Mouse (Mus musculus): ENCODE results near the gene Cfap74. TPM values are rescaled to one million over a fixed set of nuclear protein-coding genes. Genes with fewer than 3 reads are reported as not detected.
"Not testable (repeated sequence)": the region's sequence is repeated elsewhere in the genome, so short reads cannot be mapped to it uniquely, and the experiment has no call there.

The Cfap74 gene
- total RNA-seq, 4 experiments from 2014 or later = 0.22 to 0.47 (median 0.39) TPM

DNA sequence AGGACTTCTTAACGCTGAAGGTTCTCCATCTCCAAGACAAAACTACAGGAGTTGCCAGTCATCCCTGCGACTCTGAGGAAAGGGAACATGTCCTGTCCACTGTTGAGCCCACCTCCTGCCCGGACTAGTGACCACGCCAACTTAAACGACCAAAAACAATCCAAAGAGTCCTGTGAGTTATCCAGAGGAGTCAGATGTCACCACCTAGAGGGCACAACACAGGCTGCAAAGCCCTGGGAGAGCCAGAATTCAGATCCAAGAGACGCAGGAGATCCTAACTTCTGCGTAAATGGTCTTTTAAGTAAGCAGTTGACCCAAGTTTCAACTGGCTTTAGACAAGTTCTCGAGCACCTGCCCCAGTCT, 314 bp upstream of the Cfap74 start:
- DNase-seq (ENCODE audit: low spot score in 2 of 2) = no peak

DNA sequence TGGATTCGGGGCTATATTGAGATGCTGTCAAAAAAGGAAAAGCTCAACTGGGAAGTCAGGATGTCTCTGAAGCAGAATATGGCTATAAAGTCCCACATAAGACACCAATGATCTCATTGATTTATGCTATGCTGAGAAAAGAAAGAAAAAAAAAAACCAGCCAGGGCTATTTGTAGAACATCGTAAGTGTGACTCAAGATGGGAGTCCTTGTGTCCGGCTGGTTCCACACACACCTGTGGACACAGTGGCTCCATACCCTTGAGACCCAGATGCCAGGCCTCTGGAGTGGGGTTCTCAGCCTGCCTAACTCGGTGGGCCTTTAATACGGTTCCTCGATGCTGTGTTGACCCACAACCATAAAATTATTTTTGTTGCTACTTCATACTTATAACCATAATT, 3.1 kb downstream of the Cfap74 start:
- no peak for DNase-seq (ENCODE audit: low spot score in 2 of 2)

DNA sequence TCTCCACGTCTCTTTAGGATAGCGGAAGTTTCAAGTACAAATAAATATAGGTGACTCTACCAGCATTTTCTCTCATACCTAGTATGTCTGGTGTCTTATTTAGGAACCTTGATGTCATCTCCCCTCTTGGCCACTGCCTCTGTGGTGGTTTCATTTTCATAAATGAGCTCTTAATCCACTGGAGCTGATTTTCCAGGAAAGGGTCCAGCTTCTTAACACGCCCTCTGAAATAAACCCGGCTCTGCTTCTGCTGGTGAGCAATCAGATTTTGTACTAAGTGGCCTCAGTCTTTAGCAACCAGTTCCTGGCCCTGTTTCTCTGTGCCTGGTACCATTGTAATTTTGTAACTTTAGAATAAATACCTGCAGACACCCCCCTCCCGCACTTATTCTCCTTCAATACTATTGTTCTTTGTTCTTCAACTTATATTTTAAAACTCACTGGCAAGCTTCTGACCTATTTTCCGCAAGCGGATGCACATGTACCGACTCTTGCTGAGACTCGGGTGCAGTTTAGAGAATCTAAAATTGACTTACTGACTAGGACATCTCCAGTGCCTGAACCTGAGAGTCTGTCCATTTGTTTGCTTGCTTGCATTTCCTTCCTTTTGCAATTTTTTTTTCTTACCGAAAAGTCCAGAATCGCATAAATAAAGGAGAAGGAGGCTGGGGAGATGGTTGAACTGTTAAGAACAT, 4.8 kb downstream of the Cfap74 start:
- DNase-seq (ENCODE audit: low spot score in 2 of 2) = peak in 1 of 2 experiments; percentile 24

DNA sequence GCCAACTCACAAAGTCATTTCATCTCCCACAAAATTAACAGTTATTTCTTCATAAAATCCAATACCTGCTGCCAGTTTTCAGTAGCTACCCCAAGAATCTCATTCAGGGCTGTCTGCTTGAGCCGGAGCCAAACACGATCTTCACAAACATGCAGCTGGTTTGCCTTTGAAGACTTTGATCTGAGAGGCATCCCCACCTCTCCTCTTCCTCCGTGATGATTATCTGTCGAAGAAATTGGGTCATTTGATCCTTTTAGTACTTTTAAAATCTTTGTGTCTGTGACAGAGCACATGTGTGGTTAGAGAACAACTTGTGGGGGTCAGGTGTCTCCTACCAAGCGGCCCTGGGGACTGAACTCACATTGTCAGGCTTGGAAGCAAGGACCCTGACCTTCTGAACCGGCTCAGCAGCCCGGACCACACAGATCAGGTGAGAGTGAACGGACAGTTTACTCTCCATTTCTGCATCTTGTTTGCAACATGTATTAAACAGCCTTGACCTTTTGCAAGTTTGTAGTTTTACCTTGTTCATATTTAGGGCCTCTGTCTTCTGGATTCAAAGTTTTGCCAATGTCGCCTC, 5.8 kb downstream of the Cfap74 start:
- DNase-seq (ENCODE audit: low spot score in 2 of 2) = no peak

DNA sequence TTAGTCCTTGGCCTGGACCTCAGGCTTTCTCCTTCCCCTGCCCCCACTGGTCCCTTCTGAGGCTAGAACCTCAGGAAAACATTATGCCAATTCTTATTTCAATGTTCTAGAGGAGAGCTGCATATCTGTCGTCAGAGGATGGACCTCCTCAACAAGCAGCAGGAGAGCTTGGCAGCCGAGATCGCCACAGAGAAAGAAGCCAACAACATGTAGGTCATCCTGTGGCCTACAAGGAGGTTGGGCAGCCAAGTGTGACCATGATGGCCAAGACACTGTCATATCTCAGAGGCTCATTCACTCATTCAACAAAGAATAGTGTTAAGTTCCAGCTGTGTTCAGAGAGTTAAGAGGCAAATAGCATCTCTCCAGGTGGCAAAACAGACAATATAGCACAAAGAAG, 11.1 kb downstream of the Cfap74 start:
- DNase-seq (ENCODE audit: low spot score in 2 of 2) = peak in 1 of 2 experiments; percentile 15

DNA sequence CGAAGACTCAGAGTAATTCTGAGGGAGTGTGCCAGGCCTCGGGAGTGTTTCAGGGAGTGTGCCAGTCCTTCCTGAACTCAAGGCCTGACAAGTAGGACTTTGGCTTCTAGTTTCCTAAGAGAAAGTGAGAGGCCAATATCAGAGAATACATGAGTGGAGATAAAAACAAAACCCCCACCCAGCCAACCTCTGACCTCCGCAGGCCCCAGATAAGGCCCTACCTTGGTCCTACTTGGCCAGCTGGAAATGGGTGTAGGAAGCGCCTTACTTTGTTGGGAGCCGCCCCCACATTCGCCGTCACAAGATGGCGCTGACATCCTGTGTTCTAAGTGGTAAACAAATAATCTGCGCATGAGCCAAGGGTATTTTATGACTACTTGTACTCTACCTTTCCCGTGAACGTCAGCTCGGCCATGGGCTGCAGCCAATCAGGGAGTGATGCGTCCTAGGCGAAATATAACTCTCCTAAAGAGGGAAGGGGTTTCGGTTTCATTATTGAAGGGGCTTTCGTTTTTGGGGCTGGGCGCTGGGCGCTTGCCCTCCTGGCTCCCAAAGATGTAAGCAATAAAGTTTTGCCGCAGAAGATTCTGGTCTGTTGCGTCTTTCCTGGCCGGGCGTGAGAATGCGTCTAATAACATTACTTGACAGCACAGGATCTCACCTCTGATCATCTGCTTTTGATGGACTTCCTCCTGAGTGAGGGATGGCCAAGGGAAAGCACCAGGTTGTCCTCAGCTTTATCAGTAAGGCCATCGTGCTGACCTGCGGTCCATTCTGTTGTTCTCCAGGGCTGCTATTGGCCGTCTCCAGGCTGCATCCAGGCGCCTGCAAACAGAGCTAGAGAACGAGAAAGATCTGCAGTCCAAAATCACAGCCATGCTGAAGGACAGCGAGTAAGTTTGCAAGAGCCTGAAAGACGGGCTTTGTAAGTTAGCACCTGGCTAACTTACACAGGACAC, 12.7 kb downstream of the Cfap74 start:
- DNase-seq (ENCODE audit: low spot score in 2 of 2) = not testable (repeated sequence)

DNA sequence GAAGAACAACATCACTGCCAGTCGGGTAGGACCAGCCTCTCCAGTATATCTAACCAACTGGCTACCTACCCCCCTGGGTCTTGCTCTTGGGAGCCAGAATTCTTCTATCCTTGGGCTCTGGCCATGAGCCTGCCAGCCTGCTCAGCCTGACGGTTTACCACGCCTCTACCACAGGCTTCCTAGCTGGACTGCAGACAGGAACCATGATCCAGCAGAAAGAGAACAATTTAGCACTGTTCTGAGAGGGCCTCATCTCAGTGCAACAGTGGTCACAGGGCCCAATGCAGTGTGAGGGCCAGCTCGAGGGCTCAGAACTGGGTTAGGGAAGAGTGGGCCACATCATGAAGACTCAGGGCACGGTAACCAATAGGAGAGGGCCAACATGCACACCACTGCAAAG, 15.0 kb downstream of the Cfap74 start:
- DNase-seq (ENCODE audit: low spot score in 2 of 2) = no peak

DNA sequence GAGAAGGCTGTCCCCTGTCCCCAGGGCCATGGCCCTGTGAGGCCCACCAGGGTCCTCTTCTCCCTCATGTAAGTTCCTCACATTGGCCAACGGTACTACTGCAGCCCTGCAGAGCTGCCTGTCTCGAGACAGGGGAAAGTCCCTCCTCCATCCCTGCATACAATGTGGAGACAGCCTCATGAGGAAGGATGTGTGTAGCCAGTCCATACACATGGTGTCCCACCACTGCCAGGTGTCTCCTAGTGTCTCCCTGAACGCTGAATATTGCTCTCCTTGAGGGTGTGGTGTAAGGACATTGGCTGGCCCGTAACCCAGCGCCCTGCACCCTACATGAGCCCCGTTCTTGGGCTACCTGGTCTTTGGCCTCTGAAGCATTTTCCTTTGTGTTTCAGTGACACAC, 17.3 kb downstream of the Cfap74 start:
- no peak for DNase-seq (ENCODE audit: low spot score in 2 of 2)

DNA sequence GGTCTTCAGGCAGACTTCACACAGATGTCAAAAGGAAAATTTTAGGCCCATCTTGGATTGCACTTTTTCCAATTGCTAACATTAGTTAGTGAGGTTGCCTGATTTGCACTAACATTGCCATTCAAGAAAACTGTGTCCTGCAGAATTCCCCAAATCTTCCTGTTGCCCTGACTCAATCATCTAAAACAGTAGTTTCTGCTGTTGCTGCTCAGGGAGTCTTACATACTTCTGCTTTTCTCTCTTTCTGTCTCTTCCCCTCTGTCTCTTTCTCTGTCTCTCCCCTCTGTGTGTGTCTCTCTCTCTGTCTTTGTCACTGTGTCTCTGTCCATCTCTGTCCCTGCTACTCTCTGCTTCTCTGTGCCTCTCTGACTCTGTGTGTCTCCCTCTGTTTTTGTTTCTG, 19.5 kb downstream of the Cfap74 start:
- no peak for DNase-seq (ENCODE audit: low spot score in 2 of 2)

DNA sequence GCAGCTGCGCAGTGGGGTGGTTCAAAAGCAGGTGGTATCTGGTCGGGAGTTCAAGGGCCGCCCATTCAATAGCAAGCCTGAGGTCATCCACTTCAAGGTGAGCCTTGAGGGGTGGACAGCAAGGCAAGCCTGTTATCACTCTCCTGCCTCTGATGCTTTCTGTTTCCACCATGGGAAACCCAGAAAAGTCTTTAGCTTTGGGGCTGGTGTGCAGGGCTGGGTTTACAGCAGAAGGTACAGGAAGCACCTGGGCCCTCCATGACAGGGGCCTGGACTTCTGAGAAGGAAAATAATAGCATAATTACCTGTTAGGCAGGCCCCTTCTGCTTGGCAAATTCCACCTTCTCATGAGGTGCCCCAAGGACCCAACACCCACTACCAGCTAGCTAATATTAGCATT, 20.2 kb downstream of the Cfap74 start:
- no peak for DNase-seq (ENCODE audit: low spot score in 2 of 2)

DNA sequence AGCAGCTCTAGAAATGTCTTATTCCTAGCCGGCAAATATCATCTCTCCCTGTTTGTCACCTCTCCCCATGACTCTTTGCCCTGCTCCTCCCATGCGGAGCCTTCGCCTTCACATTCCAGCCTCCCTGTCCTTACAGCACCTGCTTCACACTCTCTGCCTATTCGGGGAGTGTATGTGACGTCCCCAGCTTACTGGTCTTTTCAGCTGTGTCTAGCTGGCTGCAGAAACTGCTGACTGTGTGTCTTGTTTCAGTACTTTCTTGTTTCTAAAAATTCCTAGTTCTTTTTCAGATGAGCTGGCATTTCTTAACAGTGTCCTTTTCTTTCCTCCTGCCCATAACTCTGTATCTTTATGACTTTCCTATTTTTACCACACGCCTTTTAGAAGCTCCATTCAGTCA, 23.4 kb downstream of the Cfap74 start:
- no peak for DNase-seq (ENCODE audit: low spot score in 2 of 2)

DNA sequence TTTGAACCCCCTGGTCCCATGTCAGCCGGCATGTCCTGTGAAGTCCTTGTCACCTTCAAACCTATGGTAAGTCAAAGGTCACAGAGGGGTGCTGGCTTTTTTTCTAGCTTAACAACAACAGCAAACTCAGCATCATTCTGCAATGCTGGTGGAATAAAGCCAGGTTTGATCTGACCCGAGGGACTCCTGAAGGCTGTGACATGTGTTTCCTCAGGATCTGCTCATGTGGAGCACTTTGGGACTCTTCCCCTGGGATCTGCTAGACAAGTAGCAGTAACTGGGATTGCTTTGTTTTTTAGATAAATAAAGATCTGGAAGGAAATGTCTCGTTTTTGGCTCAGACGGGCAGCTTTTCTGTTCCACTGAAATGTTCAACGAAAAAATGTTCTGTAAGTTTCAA, 25.0 kb downstream of the Cfap74 start:
- no peak for DNase-seq (ENCODE audit: low spot score in 2 of 2)

DNA sequence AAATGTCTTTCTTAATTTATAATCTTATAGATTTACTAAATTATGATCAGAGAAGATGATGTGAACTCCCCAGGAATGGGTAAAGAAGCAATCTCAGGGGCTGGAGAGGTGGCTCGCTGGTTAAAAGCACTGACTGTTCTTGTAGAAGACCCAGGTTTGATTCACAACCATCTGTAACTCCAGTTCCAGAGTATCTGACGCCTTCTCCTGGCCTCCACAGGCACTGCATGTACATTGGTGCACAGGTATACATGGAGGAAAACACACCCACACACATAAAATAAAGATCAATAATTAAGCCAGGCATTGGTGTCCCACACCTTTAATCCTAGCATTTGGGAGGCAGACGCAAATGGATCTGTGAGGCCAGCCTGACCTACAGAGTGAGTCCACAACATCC, 33.8 kb downstream of the Cfap74 start:
- DNase-seq (ENCODE audit: low spot score in 2 of 2) = no peak

DNA sequence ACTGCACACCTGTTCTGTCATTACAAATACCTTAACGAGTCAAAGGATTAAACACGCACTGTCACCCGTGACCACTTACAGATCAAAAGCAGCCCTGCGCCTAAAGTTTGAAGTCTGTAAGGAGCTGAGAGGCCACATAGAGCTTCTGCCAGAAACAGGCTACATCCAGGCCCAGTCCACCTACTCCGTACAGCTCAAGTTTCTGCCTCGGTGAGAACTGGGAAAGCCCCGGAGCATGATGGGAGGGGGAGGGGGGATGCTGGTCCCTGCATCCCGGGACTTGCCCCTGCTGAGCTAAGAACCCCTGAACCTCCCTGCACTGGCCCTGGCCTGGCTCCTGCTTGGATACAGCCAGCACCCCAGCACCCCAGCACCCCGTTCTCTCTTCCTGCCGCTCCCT, 42.6 kb downstream of the Cfap74 start:
- no peak for DNase-seq (ENCODE audit: low spot score in 2 of 2)

DNA sequence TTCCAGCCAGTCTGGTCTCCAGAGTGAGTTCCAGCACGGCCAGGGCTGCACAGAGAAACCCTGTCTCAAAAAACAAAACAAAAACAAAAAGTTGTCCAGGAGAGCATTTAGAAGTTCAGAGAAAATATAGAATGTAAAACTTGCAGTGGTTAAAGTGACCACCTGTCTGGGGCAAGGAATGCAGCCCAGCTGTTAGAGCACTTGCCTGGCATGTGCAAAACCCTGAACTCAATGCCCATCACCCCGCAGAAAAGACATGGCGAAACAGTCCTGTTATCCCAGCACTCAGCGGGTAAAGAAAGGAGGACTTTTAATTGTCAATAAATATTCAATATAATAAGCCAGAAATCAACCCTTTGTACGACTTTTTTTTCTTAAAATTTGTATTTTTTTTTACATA, 49.6 kb downstream of the Cfap74 start:
- DNase-seq (ENCODE audit: low spot score in 2 of 2) = no peak

DNA sequence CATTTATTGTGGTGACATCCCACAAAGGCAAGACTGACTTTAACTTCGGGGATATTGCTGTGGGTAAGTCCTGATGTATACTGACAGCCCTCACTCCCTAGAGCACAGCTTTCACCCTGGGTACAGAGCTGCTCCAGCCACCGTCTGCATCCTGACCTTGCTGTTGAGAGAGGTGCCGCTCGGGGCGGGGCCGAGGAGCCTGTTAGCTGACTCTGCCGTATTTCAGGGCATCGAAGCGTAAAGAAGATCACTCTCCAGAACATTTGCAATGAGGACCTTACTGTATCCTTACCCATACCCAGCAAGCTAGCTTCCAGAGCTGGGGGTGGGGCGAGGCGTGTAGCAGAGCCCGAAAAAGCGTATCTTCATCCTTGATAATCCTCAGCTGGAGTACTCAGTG, 54.1 kb downstream of the Cfap74 start:
- DNase-seq (ENCODE audit: low spot score in 2 of 2) = no peak

DNA sequence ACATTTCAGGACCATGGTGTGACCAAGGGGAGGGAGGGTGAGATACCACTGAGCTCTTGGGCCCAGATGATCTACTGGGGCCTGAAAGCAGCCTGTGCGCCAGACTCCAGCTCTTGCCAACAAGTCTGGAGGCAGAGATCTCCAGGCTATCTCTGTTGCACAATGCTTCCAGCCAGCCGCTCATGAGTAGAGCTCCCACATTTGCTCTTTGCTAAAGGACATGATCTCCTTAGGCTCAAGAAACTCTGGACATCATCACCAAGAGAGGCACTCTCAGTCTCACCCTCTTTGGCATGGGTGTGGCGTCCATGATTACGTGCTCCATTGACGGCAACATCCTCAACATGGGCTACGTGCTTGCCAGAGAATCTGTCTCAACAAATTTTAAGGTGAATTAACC, 54.6 kb downstream of the Cfap74 start:
- DNase-seq (ENCODE audit: low spot score in 2 of 2) = no peak

DNA sequence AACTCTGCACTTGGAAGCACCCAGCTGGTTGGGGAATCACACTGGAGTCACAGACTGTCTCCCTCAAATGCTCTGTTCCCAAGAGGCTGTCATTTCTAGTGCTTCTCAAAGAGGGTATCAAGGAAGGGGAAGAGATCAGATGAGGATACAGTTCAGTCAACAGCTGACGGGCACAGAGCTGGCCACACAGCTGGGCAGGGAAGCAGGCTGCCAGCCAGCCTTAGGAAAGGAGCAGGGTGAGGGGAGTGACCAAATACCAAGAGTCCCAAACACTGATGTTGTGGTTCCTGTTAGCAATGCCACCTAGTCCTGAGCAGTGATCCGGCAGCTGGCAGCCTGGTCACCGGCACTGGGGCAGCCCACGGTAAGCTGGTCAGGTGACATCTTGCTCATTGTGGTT, 55.1 kb downstream of the Cfap74 start:
- no peak for DNase-seq (ENCODE audit: low spot score in 2 of 2)

DNA sequence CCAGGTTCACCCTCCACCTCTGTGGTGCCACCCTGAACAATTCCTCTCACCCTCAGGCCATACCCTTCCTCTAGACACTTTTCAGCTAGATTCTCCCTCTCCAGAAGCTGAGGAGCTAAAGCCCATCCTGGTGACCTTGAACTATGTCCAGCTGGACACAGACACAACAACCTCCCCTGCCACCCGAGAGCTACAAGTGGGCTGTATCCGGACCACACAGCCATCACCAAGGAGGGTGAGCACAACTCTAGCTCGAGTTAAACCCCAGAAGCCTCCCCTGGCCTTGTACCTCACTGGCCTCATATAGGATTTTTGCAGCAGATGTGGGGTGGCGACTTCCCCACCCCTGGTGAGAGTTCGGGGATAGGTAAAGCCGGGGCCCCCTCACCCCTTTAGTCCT, 56.6 kb downstream of the Cfap74 start:
- no peak for DNase-seq (ENCODE audit: low spot score in 2 of 2)

DNA sequence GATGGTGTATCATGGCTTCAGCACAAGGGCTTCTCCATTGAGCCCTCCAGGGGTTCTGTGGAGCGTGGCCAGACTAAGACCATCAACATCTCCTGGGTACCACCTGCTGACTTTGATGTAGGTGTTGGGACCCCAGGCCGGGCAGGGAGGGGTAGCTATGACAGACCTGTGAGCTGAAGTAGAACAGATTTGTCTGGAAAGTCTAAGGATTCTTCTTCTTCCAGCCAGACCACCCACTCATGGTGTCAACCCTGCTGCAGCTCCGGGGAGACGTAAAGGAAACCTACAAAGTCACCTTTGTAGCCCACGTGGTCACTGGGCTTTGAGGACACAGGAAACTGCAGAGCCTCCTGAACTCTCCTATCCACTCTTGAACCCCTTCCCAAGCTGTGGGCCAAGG, 57.1 kb downstream of the Cfap74 start:
- DNase-seq (ENCODE audit: low spot score in 2 of 2) = no peak

DNA sequence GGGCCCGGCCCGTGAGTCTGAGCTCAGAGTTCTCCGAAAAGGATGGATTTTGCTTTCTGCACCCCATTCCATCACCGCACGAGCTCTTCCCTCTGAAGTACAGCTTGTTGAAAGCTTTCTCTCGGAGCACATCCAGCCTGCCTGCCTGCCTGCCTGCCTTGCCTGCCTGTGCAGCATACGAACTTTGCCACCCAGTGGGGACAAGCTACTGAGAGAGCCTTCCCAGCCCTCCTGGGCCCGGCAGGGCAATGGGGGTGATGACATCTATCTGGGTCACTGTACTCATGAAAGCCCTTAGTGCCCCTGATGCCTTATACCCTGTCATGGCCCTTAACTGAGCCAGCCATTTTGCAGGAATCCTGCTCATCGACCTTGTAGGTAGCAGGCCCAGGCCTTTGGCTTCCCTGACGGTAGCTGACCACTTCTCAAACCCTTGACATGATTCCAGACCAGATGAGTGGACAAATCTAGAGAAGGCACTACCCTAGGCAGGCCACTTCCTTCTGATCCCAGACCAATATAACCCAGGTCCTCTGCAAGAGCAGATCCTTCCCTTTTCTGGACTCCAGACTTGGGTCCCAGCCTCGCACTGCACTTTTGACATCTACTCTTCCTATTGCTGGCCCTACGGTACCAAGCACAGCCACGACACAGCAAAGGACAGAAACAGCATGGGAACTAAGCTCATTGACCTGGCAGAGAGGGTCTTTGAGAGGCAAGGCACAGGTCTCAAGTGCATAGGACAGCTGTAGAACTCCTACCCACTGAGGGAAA, 58.4 kb downstream of the Cfap74 start:
- DNase-seq (ENCODE audit: low spot score in 2 of 2) = no peak

DNA sequence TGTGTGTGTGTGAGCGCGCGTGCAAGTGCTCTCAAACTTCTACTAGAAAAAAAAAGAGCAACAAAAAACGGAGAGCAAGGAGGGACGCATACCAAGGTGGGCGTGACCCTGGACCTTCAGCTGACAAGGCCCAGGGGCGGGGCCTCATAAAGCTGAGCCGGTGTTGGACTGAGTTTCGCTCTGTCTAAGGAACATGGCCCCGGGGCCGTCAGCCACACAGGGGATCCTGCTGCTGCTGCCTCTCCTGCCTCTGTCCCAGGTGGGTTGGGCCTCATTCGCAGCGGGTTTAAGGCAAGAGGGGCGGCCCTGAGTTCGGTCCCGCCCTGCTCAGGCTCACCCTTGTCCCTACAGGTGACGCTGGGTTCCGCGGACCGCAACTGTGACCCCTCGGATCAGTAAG, 60.0 kb downstream of the Cfap74 start, which contains the start of gene Tmem52:
Gene Tmem52, plus strand, starts transcription at position 163 of the 400 bp plus-strand sequence.
- DNase-seq (ENCODE audit: low spot score in 2 of 2) = peak; percentile 74 to 81
